Mouse (Mus musculus): ENCODE data around the gene Sox15. TPM values are rescaled to one million over a fixed set of nuclear protein-coding genes. Genes with fewer than 3 reads are reported as not detected.
"Not testable (repeated sequence)": the region's sequence is repeated elsewhere in the genome, so short reads cannot be mapped to it uniquely, and the experiment has no call there.

Sox15 gene
- 0.68 TPM in 1 of 2 replicates, not detected in the other for polyA plus RNA-seq (2016; fragmentation: Nextera tagmentation; extraction: Ambion mirVana)

- Histone ChIP-seq H3K4me3 (replicated peaks) (no peak within 1 kb of the TSS), H3K36me3 (peaks cover 76% of the 10 kb centered on the region), H3K27ac (peak within 1 kb of the TSS; percentile 73), H3K9me3 (no peaks in the 10 kb centered on the region), H3K4me1 (replicated peaks) (peaks cover 28% of the 10 kb centered on the region), H3K27me3 (no peaks in the 10 kb centered on the region), H3K4me2 (peak within 1 kb of the TSS; percentile 20), H3K9ac (replicated peaks) (no peak within 1 kb of the TSS)
- ATAC-seq (ENCODE audit: insufficient number of reproducible peaks, insufficient read depth, low FRiP score, low TSS enrichment, low read depth) = peak; percentile 57; the same call in 1 of the 2 replicates
- WGBS = 20% methylated on average over 34 of the region's 34 CpGs
Measured at GRCm38 (mm10) chr11:69655264-69656064, at the start of gene Sox15. Gene Sox15, plus strand, starts transcription at chr11:69655314.

DNA sequence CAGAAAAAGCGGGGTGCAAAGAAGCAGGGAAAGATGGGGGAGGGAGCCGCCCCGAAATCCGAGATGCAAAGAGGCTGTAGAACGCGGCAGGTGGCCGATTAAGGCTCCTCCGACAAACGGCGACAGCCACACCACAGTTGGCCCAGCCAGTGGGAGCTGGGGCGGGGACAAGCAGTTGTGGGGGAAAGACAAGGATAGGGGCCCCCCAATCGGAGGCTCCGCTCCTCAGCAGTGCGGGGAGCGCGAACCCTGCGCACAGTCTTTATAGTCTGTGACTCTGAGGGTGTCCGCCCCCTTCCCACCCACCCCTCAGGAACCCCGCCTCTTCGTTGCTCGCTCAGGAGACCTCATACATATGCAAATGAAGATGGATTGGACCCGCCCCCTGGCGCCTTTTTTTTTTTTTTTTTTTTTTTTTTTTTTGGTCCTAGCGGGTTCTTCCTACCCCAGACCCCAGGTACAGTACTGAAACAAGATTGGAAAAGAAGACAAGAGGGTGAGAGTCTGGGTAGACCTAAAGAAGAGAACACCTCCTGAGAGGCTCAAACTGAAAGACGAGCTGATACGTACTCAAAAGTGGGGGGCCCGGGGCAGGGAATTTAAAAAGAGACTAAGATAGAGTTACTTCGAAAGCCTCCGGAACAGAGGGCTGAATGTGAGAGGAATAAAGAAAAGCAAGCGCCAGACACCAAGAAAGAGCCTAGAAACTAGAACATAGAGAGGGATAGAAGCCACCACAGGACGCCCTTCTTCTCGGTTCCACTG is 49.2 kb upstream of the Sox15 start, which contains the start of gene Atp1b2:
Gene Atp1b2 (minus strand): TSS at position 217 of the 765 bp plus-strand sequence.
- peak within 1 kb of the TSS; percentile 35; the same call in 1 of the 2 replicates for H3K27ac ChIP-seq
- peak; percentile 89 for ATAC-seq (ENCODE audit: insufficient number of reproducible peaks, insufficient read depth, low FRiP score, low TSS enrichment, low read depth)
- peak within 1 kb of the TSS; percentile 71 for H3K9ac ChIP-seq (replicated peaks)
- peak within 1 kb of the TSS; percentile 98 for H3K4me2 ChIP-seq
- 3% methylated on average over 32 of the region's 32 CpGs for WGBS
- peak within 1 kb of the TSS; percentile 57 for H3K4me3 ChIP-seq (replicated peaks)
- H3K4me1 ChIP-seq (replicated peaks) = peaks cover 23% of the 10 kb centered on the region
- H3K27me3 ChIP-seq = peaks cover 27% of the 10 kb centered on the region
- H3K36me3 ChIP-seq = no peaks in the 10 kb centered on the region
- no peaks in the 10 kb centered on the region for H3K9me3 ChIP-seq

- Histone ChIP-seq H3K27ac (peak overlapping the region; percentile 35; the same call in 1 of the 2 replicates), H3K9me3 (no peaks in the 10 kb centered on the region), H3K4me3 (replicated peaks) (peak overlapping the region; percentile 57), H3K36me3 (no peaks in the 10 kb centered on the region), H3K4me1 (replicated peaks) (peaks cover 20% of the 10 kb centered on the region), H3K27me3 (peaks cover 27% of the 10 kb centered on the region), H3K4me2 (peak overlapping the region; percentile 98), H3K9ac (replicated peaks) (no peak overlapping the region; the same call in 1 of the 2 replicates)
- WGBS = 51% methylated on average over 2 of the region's 2 CpGs
- no peak for ATAC-seq (ENCODE audit: insufficient number of reproducible peaks, insufficient read depth, low FRiP score, low TSS enrichment, low read depth)
Measured at GRCm38 (mm10) chr11:69606491-69606795, 48.7 kb upstream of the Sox15 start.

DNA sequence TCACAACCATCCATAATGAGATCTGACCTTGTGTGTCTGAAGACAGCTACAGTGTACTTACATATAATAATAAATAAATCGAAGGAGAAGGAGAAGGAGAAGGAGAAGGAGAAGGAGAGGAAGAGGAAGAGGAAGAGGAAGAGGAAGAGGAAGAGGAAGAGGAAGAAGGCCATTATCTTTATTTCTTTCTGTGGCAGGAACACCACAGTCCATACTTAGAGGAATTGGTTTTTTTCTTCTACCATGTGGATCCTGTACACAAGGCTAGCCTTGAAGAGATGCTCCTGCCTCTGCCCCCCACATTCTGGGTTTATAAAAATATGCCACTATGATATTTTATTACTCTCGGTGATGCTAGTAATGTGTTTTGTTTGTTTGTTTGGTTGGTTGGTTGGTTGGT is 48.3 kb upstream of the Sox15 start:
- no peak for ATAC-seq (ENCODE audit: insufficient number of reproducible peaks, insufficient read depth, low FRiP score, low TSS enrichment, low read depth)
- Histone ChIP-seq H3K9ac (replicated peaks) (no peak overlapping the region), H3K27me3 (peaks cover 27% of the 10 kb centered on the region), H3K9me3 (no peaks in the 10 kb centered on the region), H3K36me3 (no peaks in the 10 kb centered on the region), H3K4me2 (no peak overlapping the region), H3K4me1 (replicated peaks) (peaks cover 20% of the 10 kb centered on the region), H3K27ac (no peak overlapping the region), H3K4me3 (replicated peaks) (no peak overlapping the region)
- WGBS = 85% methylated on average over 2 of the region's 2 CpGs

DNA sequence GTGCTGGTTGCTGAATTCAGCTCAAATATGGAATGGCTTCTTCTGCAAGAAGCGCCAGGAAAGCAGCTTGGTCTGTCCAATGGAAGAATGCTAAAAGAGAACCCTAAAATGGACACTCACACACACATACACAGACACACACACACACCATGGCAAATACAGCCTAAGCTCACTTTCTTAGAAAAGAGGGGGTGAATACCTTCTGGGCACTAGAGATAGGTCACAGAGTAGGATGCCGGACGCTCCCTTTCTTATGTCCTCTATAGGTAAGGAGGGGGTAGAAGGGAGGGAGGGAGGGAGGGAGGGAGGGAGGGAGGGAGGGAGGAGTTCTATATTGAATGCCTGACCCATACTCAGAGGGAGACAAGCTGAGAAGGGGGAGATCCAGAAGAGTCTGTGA is 46.6 kb upstream of the Sox15 start:
- H3K27ac ChIP-seq = no peak overlapping the region
- no peak overlapping the region for H3K4me2 ChIP-seq
- H3K4me1 ChIP-seq (replicated peaks) = peaks cover 21% of the 10 kb centered on the region
- no peak overlapping the region for H3K4me3 ChIP-seq (replicated peaks)
- H3K9me3 ChIP-seq = no peaks in the 10 kb centered on the region
- 80% methylated on average over 3 of the region's 3 CpGs for WGBS
- no peak overlapping the region for H3K9ac ChIP-seq (replicated peaks)
- H3K27me3 ChIP-seq = peaks cover 15% of the 10 kb centered on the region
- no peaks in the 10 kb centered on the region for H3K36me3 ChIP-seq
- ATAC-seq (ENCODE audit: insufficient number of reproducible peaks, insufficient read depth, low FRiP score, low TSS enrichment, low read depth) = no peak

DNA sequence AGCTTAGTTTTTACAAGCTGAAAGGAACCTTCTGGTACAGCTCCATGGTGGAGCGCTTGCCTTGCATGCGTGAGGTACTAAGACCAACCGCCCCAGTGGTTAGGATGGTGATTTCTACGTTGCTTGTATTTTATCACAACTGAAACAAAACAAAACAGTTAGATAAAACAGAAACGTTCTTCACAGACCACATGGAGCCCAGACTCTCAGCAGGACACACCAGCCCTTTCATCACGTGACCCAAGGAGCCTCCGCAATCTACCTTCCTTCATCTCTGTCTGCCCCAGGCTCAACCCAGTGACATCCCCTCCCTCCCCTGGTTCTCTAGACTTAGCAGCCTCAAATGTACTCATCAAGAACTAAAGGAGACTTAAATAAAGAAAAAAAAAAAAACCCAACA is 45.7 kb upstream of the Sox15 start:
- ATAC-seq (ENCODE audit: insufficient number of reproducible peaks, insufficient read depth, low FRiP score, low TSS enrichment, low read depth) = no peak
- no peak overlapping the region for H3K9ac ChIP-seq (replicated peaks)
- H3K4me3 ChIP-seq (replicated peaks) = no peak overlapping the region
- no peaks in the 10 kb centered on the region for H3K9me3 ChIP-seq
- H3K27ac ChIP-seq = no peak overlapping the region
- 58% methylated on average over 7 of the region's 7 CpGs for WGBS
- H3K36me3 ChIP-seq = no peaks in the 10 kb centered on the region
- peaks cover 6% of the 10 kb centered on the region for H3K27me3 ChIP-seq
- peaks cover 19% of the 10 kb centered on the region for H3K4me1 ChIP-seq (replicated peaks)
- H3K4me2 ChIP-seq = no peak overlapping the region

GRCm38 (mm10) chr11:69610899-69611298 is 44.2 kb upstream of the Sox15 start:
- Histone ChIP-seq H3K9me3 (no peaks in the 10 kb centered on the region), H3K27me3 (no peaks in the 10 kb centered on the region), H3K4me3 (replicated peaks) (no peak overlapping the region), H3K4me1 (replicated peaks) (peaks cover 9% of the 10 kb centered on the region; the same call in 1 of the 2 replicates), H3K27ac (no peak overlapping the region), H3K36me3 (no peaks in the 10 kb centered on the region), H3K4me2 (no peak overlapping the region), H3K9ac (replicated peaks) (no peak overlapping the region)
- no peak for ATAC-seq (ENCODE audit: insufficient number of reproducible peaks, insufficient read depth, low FRiP score, low TSS enrichment, low read depth)
- WGBS = 60% methylated on average over 4 of the region's 4 CpGs

- 0 out of 2 replicates have a peak overlapping the region, but pooled peaks have one; percentile 7 for H3K27ac ChIP-seq
- H3K9me3 ChIP-seq = no peaks in the 10 kb centered on the region
- H3K4me1 ChIP-seq (replicated peaks) = peaks cover 4% of the 10 kb centered on the region; the same call in 1 of the 2 replicates
- H3K27me3 ChIP-seq = 0 out of 2 replicates have a peak, but pooled peaks cover 5% of the 10 kb centered on the region
- 11% methylated on average over 19 of the region's 19 CpGs for WGBS
- H3K4me2 ChIP-seq = peak overlapping the region; percentile 35
- H3K4me3 ChIP-seq (replicated peaks) = no peak overlapping the region
- 0 out of 2 replicates have a peak, but pooled peaks have one; percentile 45 for ATAC-seq (ENCODE audit: insufficient number of reproducible peaks, insufficient read depth, low FRiP score, low TSS enrichment, low read depth)
- no peak overlapping the region for H3K9ac ChIP-seq (replicated peaks)
- H3K36me3 ChIP-seq = no peaks in the 10 kb centered on the region
Measured at GRCm38 (mm10) chr11:69613553-69614256, 41.4 kb upstream of the Sox15 start.

GRCm38 (mm10) chr11:69614257-69614588 is 40.9 kb upstream of the Sox15 start:
- H3K4me1 ChIP-seq (replicated peaks); H3K4me3 ChIP-seq (replicated peaks); H3K36me3 ChIP-seq; H3K9ac ChIP-seq (replicated peaks); ATAC-seq (ENCODE audit: insufficient number of reproducible peaks, insufficient read depth, low FRiP score, low TSS enrichment, low read depth); H3K27me3 ChIP-seq; H3K9me3 ChIP-seq; H3K4me2 ChIP-seq; H3K27ac ChIP-seq: not testable (repeated sequence)
- 53% methylated on average over 11 of the region's 11 CpGs for WGBS

- WGBS = 52% methylated on average over 10 of the region's 10 CpGs
- ATAC-seq (ENCODE audit: insufficient number of reproducible peaks, insufficient read depth, low FRiP score, low TSS enrichment, low read depth) = no peak
- Histone ChIP-seq H3K36me3 (no peaks in the 10 kb centered on the region), H3K9me3 (no peaks in the 10 kb centered on the region), H3K4me2 (no peak overlapping the region), H3K27me3 (0 out of 2 replicates have a peak, but pooled peaks cover 5% of the 10 kb centered on the region), H3K4me1 (replicated peaks) (peaks cover 8% of the 10 kb centered on the region; the same call in 1 of the 2 replicates), H3K27ac (no peak overlapping the region), H3K9ac (replicated peaks) (peak overlapping the region; percentile 34; the same call in 1 of the 2 replicates), H3K4me3 (replicated peaks) (no peak overlapping the region)
Measured at GRCm38 (mm10) chr11:69616781-69617180, 38.3 kb upstream of the Sox15 start.

GRCm38 (mm10) chr11:69617805-69618204 is 37.3 kb upstream of the Sox15 start, which contains the start of gene Shbg:
Gene Shbg, minus strand, starts transcription at chr11:69617905.
- 64% methylated on average over 5 of the region's 5 CpGs for WGBS
- ATAC-seq (ENCODE audit: insufficient number of reproducible peaks, insufficient read depth, low FRiP score, low TSS enrichment, low read depth) = no peak
- H3K4me1 ChIP-seq (replicated peaks) = peaks cover 14% of the 10 kb centered on the region
- no peaks in the 10 kb centered on the region for H3K9me3 ChIP-seq
- peak within 1 kb of the TSS; percentile 34; the same call in 1 of the 2 replicates for H3K9ac ChIP-seq (replicated peaks)
- 0 out of 2 replicates have a peak, but pooled peaks cover 5% of the 10 kb centered on the region for H3K27me3 ChIP-seq
- H3K4me2 ChIP-seq = no peak within 1 kb of the TSS
- no peak within 1 kb of the TSS for H3K27ac ChIP-seq
- no peaks in the 10 kb centered on the region for H3K36me3 ChIP-seq
- H3K4me3 ChIP-seq (replicated peaks) = no peak within 1 kb of the TSS
